Mouse (Mus musculus) CH12.LX (cell line): ENCODE measurements at regions not wholly inside any gene's neighbourhood (a gene's known extent, or its start where the extent isn't known, plus 50 kb on each side); places are given as distances from the start of the nearest gene placed in this dataset.

Source experiments
- DNase-seq: peaks from one replicate; pipeline ENCODE4 v3.0.0-alpha.2; 2013; ENCODE audit errors: extremely low read depth
- H3K27ac ChIP-seq: 2 replicates; pipeline ENCODE4 v1.5.1; 2012; ENCODE audit warnings: low read depth, mild to moderate bottlenecking, control low read depth, moderate library complexity; ENCODE audit not compliant: insufficient read depth
- H3K27me3 ChIP-seq: replicated peaks from 2 replicates; pipeline ENCODE3; 2012; ENCODE audit warnings: inconsistent platforms
- H3K36me3 ChIP-seq, 2 experiments: replicated peaks in 1 of 2; 2 replicates each; pipeline versions ENCODE3 to v1.6.1; 2012; ENCODE audit warnings: inconsistent platforms in 1 of 2, low read length in 1 of 2, mild to moderate bottlenecking in 1 of 2, mixed read lengths in 1 of 2, moderate library complexity in 1 of 2; ENCODE audit not compliant: control insufficient read depth in 1 of 2, insufficient read depth in 1 of 2
- H3K4me1 ChIP-seq, 2 experiments: 2 replicates each; pipeline ENCODE4 v1.6.1; 2012; ENCODE audit warnings: inconsistent platforms in 1 of 2, moderate library complexity in 1 of 2; ENCODE audit not compliant: insufficient read depth in 2 of 2, control insufficient read depth in 1 of 2
- H3K4me2 ChIP-seq: 2 replicates; pipeline ENCODE4 v1.6.1; 2012; ENCODE audit warnings: low read depth, mild to moderate bottlenecking, control low read depth; ENCODE audit not compliant: poor library complexity, insufficient read depth, severe bottlenecking
- H3K4me3 ChIP-seq, 3 experiments: fragments of 150-350 bp in 1 of 3; sonication (generic) in 1 of 3; replicated peaks in 1 of 3; 2 replicates each; pipeline versions ENCODE3 to v1.5.1; 2011 to 2012; ENCODE audit warnings: low read depth in 2 of 3, low read length in 2 of 3, mild to moderate bottlenecking in 2 of 3, moderate library complexity in 2 of 3, control low read depth in 1 of 3, improper control_type of control experiment in 1 of 3, inconsistent platforms in 1 of 3, mixed read lengths in 1 of 3; ENCODE audit not compliant: poor library complexity in 1 of 3
- H3K79me2 ChIP-seq: replicated peaks from 2 replicates; pipeline ENCODE4 v1.6.1; 2012; ENCODE audit warnings: mild to moderate bottlenecking, moderate library complexity; ENCODE audit not compliant: control insufficient read depth, poor library complexity, insufficient read depth, severe bottlenecking; ENCODE audit errors: extremely low read depth
- H3K9ac ChIP-seq: 2 replicates; pipeline ENCODE4 v1.6.1; 2012; ENCODE audit warnings: low read depth, mild to moderate bottlenecking, control low read depth, moderate library complexity; ENCODE audit not compliant: insufficient read depth
- H3K9me3 ChIP-seq: replicated peaks from 2 replicates; pipeline ENCODE3; 2012; ENCODE audit warnings: low read length, inconsistent platforms, mixed read lengths
- BHLHE40 ChIP-seq: IDR thresholded peaks from 2 replicates; pipeline ENCODE4 v1.6.1; 2011; ENCODE audit warnings: mild to moderate bottlenecking, low read depth, low read length, improper control_type of control experiment
- CHD2 ChIP-seq: IDR thresholded peaks from 2 replicates; pipeline ENCODE4 v1.6.1; 2011; ENCODE audit warnings: low read length, improper control_type of control experiment
- CTCF ChIP-seq, 2 experiments: IDR thresholded peaks in 1 of 2; conservative IDR thresholded peaks in 1 of 2; 2 replicates each; pipeline ENCODE4 v1.5.1; 2011 to 2012; ENCODE audit warnings: low read depth in 2 of 2, low read length in 2 of 2, improper control_type of control experiment in 1 of 2, inconsistent platforms in 1 of 2, mild to moderate bottlenecking in 1 of 2, moderate library complexity in 1 of 2
- E2F4 ChIP-seq: IDR thresholded peaks from 2 replicates; pipeline ENCODE4 v1.6.1; 2011; ENCODE audit warnings: low read depth, low read length, improper control_type of control experiment; ENCODE audit not compliant: insufficient replicate concordance
- ELF1 ChIP-seq: IDR thresholded peaks from 2 replicates; pipeline ENCODE4 v1.6.1; 2014; ENCODE audit warnings: low read depth, mild to moderate bottlenecking, inconsistent platforms, low read length, improper control_type of control experiment
- EP300 ChIP-seq: IDR thresholded peaks from 2 replicates; pipeline ENCODE4 v1.6.1; 2011; ENCODE audit warnings: low read length, improper control_type of control experiment
- IRF4 ChIP-seq: IDR thresholded peaks from 2 replicates; pipeline ENCODE4 v1.6.1; 2014; ENCODE audit warnings: low read depth, mild to moderate bottlenecking, inconsistent platforms, low read length, improper control_type of control experiment
- JUN ChIP-seq: IDR thresholded peaks from 2 replicates; pipeline ENCODE4 v1.6.1; 2011; ENCODE audit warnings: low read depth, mild to moderate bottlenecking, low read length, improper control_type of control experiment, moderate library complexity; ENCODE audit not compliant: insufficient read depth
- KAT2A ChIP-seq: IDR thresholded peaks from 2 replicates; pipeline ENCODE4 v1.6.1; 2012; ENCODE audit warnings: low read length, improper control_type of control experiment, inconsistent platforms; ENCODE audit not compliant: insufficient replicate concordance
- MAFK ChIP-seq: IDR thresholded peaks from 2 replicates; pipeline ENCODE4 v1.6.1; 2011; ENCODE audit warnings: low read length, improper control_type of control experiment; ENCODE audit not compliant: insufficient replicate concordance
- MAX ChIP-seq: IDR thresholded peaks from 2 replicates; pipeline ENCODE4 v1.6.1; 2011; ENCODE audit warnings: low read length, improper control_type of control experiment
- MEF2A ChIP-seq: IDR thresholded peaks from 2 replicates; pipeline ENCODE4 v1.6.1; 2014; ENCODE audit warnings: low read depth, mild to moderate bottlenecking, inconsistent platforms, low read length, improper control_type of control experiment, borderline replicate concordance
- MYC ChIP-seq: IDR thresholded peaks from 2 replicates; pipeline ENCODE4 v1.6.1; 2011; ENCODE audit warnings: low read depth, mild to moderate bottlenecking, improper control_type of control experiment, low read length
- NRF1 ChIP-seq: IDR thresholded peaks from 2 replicates; pipeline ENCODE4 v1.6.1; 2014; ENCODE audit warnings: low read depth, mild to moderate bottlenecking, inconsistent platforms, low read length, improper control_type of control experiment, moderate library complexity
- PAX5 ChIP-seq: IDR thresholded peaks from 2 replicates; pipeline ENCODE4 v1.6.1; 2012; ENCODE audit warnings: low read length, inconsistent platforms, mixed read lengths
- RCOR1 ChIP-seq: conservative IDR thresholded peaks from 2 replicates; pipeline ENCODE4 v1.6.1; 2012; ENCODE audit warnings: low read depth, mild to moderate bottlenecking, inconsistent platforms, low read length, improper control_type of control experiment
- SMC3 ChIP-seq: IDR thresholded peaks from 2 replicates; pipeline ENCODE4 v1.6.1; 2011; ENCODE audit warnings: low read depth, low read length, improper control_type of control experiment
- TBP ChIP-seq: conservative IDR thresholded peaks from 2 replicates; pipeline ENCODE4 v1.6.1; 2011; ENCODE audit warnings: low read depth, low read length, improper control_type of control experiment
- UBTF ChIP-seq: IDR thresholded peaks from 2 replicates; pipeline ENCODE4 v1.6.1; 2012; ENCODE audit warnings: low read depth, mild to moderate bottlenecking, inconsistent platforms, low read length, improper control_type of control experiment, moderate library complexity
- USF1 ChIP-seq: IDR thresholded peaks from 2 replicates; pipeline ENCODE4 v1.6.1; 2014; ENCODE audit warnings: low read depth, mild to moderate bottlenecking, inconsistent platforms, low read length, improper control_type of control experiment
- USF2 ChIP-seq: conservative IDR thresholded peaks from 2 replicates; pipeline ENCODE4 v1.6.1; 2011; ENCODE audit warnings: low read depth, low read length, improper control_type of control experiment
- dilution Hi-C: fragments of 300-500 bp; cut with MboI; formaldehyde crosslinking; loops from 2 replicates; pipeline ENCODE4 v1.14.3; 2020; ENCODE audit warnings: low sequenced_read_pairs; ENCODE audit not compliant: extremely low pct_unique_long_range_greater_than_20kb, extremely low pct_ligation_motif_present
- in situ Hi-C: fragments of 300-500 bp; cut with MboI; formaldehyde crosslinking; loops from 3 replicates; pipeline ENCODE4 v1.14.3; 2019; ENCODE audit warnings: low sequenced_read_pairs, low pct_ligation_motif_present, low pct_unique_long_range_greater_than_20kb, mixed read lengths

- DNase-seq, result no peak
- Histone ChIP-seq H3K79me2 (no peaks in the 10 kb centered on the region), H3K27me3 (peaks cover 13% of the 10 kb centered on the region)
- dilution Hi-C loops, result no loop called here
- TF ChIP-seq MEF2A (no peak), USF2 (no peak), TBP (no peak), RCOR1 (no peak), ELF1 (no peak), JUN (no peak), NRF1 (no peak), E2F4 (no peak), EP300 (no peak), BHLHE40 (no peak), UBTF (no peak), CHD2 (no peak), MYC (no peak), SMC3 (no peak), CTCF (conservative IDR thresholded peaks at IDR 0.05 in 1 of 2, IDR thresholded peaks at IDR 0.05 in 1 of 2; ENCODE audit: low read depth in 2 of 2, low read length in 2 of 2) (no peak), PAX5 (no peak), IRF4 (no peak), MAX (no peak), KAT2A (no peak)
- TF ChIP-seq, all 38 proteins: peak for 0
- Histone ChIP-seq H3K36me3 (no peaks in the 10 kb centered on the region), H3K4me3 (no peak overlapping the region), H3K4me1 (no peaks in the 10 kb centered on the region; a peak in 1 of 4 replicates), H3K9me3 (peaks cover 10% of the 10 kb centered on the region), H3K9ac (no peak overlapping the region), H3K27ac (no peak overlapping the region), H3K4me2 (no peak overlapping the region)
- in situ Hi-C loops, result loop anchor here (10.0 kb wide), 1 partner anchor 210 kb away; no protein-coding TSS in a partner anchor
Observed at GRCm38 (mm10) chr7:110715110-110715509, 52.9 kb upstream of the Ampd3 start.

DNA sequence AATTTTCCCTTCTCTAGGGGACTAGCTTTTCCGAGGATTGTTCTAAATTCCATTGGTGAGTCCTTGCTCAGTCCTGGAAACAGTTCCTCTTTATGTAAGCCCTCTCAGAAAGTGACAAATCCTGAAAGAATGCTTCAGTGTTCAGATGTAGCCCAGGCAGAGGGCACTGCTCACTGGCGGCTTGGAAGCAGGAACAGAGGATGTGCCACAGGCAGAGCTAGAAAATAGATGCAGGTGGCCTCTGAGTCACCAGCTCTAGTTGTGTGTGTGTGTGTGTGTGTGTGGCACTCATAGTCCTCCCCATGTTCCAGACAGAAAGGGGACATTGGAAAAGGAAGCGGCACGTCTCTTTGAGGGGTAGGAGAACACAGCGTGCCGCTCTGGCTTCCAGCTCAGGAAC lies 52.5 kb upstream of the Ampd3 start:
- in situ Hi-C loops (loop anchor here (10.0 kb wide), 1 partner anchor 209 kb away; no protein-coding TSS in a partner anchor), dilution Hi-C loops (no loop called here)
- peaks cover 10% of the 10 kb centered on the region for H3K9me3 ChIP-seq
- H3K4me2 ChIP-seq, result no peak overlapping the region
- no peaks in the 10 kb centered on the region for H3K36me3 ChIP-seq
- H3K79me2 ChIP-seq, result no peaks in the 10 kb centered on the region
- no peak for DNase-seq
- H3K4me1 ChIP-seq, result no peaks in the 10 kb centered on the region; a peak in 1 of 4 replicates
- H3K27me3 ChIP-seq, result peaks cover 13% of the 10 kb centered on the region
- no peak overlapping the region for H3K9ac ChIP-seq
- no peak overlapping the region for H3K4me3 ChIP-seq
- no peak overlapping the region for H3K27ac ChIP-seq
- TF ChIP-seq USF1, result no peak
- TF ChIP-seq MAFK, result no peak
- TF ChIP-seq, all 38 proteins: peak for 0
